Mouse (Mus musculus) neural tube, embryonic 12.5 days (tissue): ENCODE data around the gene Echdc3. TPM values are rescaled to one million over a fixed set of nuclear protein-coding genes. Genes with fewer than 3 reads are reported as not detected.
A peak's percentile ranks its signal among the peaks of the same experiment; 100 is the strongest.

Experiments
- ATAC-seq: fragments of 200-750 bp; cut with Nextera tagmentation; 2 replicates; pipeline ENCODE4 v1.8.0; 2017; ENCODE audit warnings: low read depth, mild to moderate bottlenecking, moderate TSS enrichment, moderate library complexity; ENCODE audit not compliant: low FRiP score
- H3K27ac ChIP-seq: fragments of 300-500 bp; sonication (generic); 2 replicates; pipeline ENCODE4 v1.5.1; 2016
- H3K27me3 ChIP-seq: fragments of 300-500 bp; sonication (generic); replicated peaks from 2 replicates; pipeline ENCODE4 v1.6.1; 2016; ENCODE audit warnings: mild to moderate bottlenecking
- H3K36me3 ChIP-seq: fragments of 300-500 bp; sonication (generic); 2 replicates; pipeline ENCODE4 v1.6.1; 2016; ENCODE audit warnings: mild to moderate bottlenecking
- H3K4me1 ChIP-seq: fragments of 300-500 bp; sonication (generic); 2 replicates; pipeline ENCODE4 v1.6.1; 2016
- H3K4me2 ChIP-seq: fragments of 300-500 bp; sonication (generic); replicated peaks from 2 replicates; pipeline ENCODE4 v1.6.1; 2016; ENCODE audit warnings: mild to moderate bottlenecking
- H3K4me3 ChIP-seq: fragments of 300-500 bp; sonication (generic); 2 replicates; pipeline ENCODE4 v1.5.1; 2016
- H3K9ac ChIP-seq: fragments of 300-500 bp; sonication (generic); 2 replicates; pipeline ENCODE4 v1.6.1; 2016; ENCODE audit warnings: mild to moderate bottlenecking
- H3K9me3 ChIP-seq: fragments of 300-500 bp; sonication (generic); 2 replicates; pipeline ENCODE4 v1.6.1; 2016; ENCODE audit warnings: mild to moderate bottlenecking
- WGBS: fragments of 180-500 bp; shearing (Covaris S2); methylation state at CpG from one replicate; pipeline ENCODE4 v1.1.7; 2016; 5-methylcytosine and 5-hydroxymethylcytosine counted together
- polyA plus RNA-seq: library from polyadenylated mRNA; unstranded; fragments of >200 nt; fragmentation: Nextera tagmentation; extraction: Ambion mirVana; gene quantifications from 2 replicates; pipeline ENCODE4 v1.2.1, GENCODE M21; 2016

Echdc3 gene
- polyA plus RNA-seq, 1 experiment from 2014 or later, result 1.5 TPM

DNA sequence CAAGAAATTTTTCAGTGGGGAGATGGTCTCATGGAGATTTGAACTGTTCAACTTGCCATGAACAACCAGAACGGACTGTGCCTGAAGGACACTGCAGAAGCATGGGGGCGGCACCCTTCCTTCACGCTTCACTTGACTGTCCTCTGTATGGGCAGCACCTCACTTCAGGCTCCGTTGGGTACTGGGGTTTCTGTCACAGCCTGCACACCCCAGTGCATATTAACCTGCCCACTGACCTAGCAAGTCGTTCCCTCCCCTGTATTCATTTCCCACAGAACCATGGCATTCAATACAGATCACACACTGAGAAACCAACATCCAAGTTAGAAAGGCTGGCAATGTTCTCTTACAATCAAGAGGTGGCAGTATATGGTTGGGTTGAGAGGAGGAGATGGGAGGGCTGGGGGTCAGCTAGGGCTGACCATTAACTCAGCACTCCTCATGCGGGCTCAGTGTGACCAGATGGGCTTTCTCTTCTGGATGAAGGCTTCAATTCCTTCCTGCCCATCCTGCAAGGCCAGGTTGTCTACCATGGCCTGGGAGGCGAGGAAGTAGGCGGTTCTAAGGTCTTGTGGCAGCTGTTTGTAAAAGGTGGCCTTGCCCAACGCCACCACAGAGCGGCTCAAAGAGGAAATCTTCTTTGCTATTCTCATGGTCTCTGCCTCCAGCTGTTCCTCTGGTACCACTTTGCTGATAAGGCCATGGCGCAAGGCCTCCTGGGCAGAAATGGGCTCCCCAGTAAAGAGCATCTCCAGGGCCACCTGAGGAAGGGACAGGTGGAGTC lies 23.8 kb downstream of the Echdc3 start:
- H3K36me3 ChIP-seq, result no peaks in the 10 kb centered on the region
- WGBS, result 84% methylated on average over 11 of the region's 11 CpGs
- peaks cover 6% of the 10 kb centered on the region; the same call in 1 of the 2 replicates for H3K4me1 ChIP-seq
- ATAC-seq, result no peak
- no peak overlapping the region for H3K4me3 ChIP-seq
- no peak overlapping the region for H3K9ac ChIP-seq
- H3K4me2 ChIP-seq, result no peak overlapping the region
- H3K27ac ChIP-seq, result no peak overlapping the region
- H3K9me3 ChIP-seq, result 0 out of 2 replicates have a peak, but pooled peaks cover 6% of the 10 kb centered on the region
- no peaks in the 10 kb centered on the region for H3K27me3 ChIP-seq

DNA sequence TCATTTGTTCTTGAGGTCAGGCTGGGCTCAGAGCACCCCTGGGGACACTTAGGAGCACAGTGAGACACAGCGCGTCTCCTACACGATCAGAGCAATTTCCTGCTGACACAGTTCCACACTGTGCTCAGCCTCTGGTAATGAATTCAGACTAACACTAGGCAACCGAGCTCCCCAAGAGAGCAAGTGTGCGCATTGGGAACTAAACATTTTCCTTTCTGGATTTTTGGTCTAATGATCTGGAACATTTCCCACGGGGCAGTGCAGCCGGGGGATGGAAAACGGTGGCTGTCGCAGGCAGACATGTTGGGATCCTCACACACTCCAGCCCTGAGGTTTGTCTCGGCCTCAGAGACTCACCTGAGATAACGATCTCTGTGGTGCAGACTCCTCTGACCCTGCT lies 25.4 kb downstream of the Echdc3 start:
- Histone ChIP-seq H3K9me3 (0 out of 2 replicates have a peak, but pooled peaks cover 13% of the 10 kb centered on the region), H3K9ac (no peak overlapping the region), H3K4me1 (peaks cover 6% of the 10 kb centered on the region; the same call in 1 of the 2 replicates), H3K4me2 (no peak overlapping the region), H3K27ac (no peak overlapping the region), H3K4me3 (no peak overlapping the region), H3K36me3 (no peaks in the 10 kb centered on the region), H3K27me3 (no peaks in the 10 kb centered on the region)
- peak; percentile 58 for ATAC-seq
- WGBS, result 58% methylated on average over 11 of the region's 11 CpGs

DNA sequence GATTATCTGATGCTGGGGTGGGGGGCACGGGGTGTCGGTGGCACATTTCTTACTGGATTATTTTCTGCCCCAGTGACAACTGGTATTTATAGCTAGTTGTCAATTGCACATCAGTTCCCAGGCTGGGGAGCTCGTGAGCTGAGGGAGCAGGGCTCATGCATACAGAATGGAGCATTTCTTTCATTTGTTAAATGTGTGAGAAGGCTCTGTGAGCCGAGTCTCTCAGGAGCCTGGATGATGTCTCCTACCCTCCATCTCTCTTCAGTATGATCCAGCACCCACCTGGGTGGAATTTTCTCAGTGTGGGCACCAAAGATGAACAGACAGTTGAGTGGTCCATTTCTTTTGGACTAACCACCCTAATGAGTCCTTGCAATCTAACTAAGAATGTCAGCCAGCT lies 25.9 kb downstream of the Echdc3 start:
- H3K4me1 ChIP-seq, result peaks cover 6% of the 10 kb centered on the region; the same call in 1 of the 2 replicates
- H3K9ac ChIP-seq, result no peak overlapping the region
- H3K36me3 ChIP-seq, result no peaks in the 10 kb centered on the region
- H3K9me3 ChIP-seq, result 0 out of 2 replicates have a peak, but pooled peaks cover 13% of the 10 kb centered on the region
- WGBS, result 43% methylated on average over 4 of the region's 4 CpGs
- H3K4me2 ChIP-seq, result no peak overlapping the region
- ATAC-seq, result no peak
- H3K27me3 ChIP-seq, result no peaks in the 10 kb centered on the region
- H3K27ac ChIP-seq, result no peak overlapping the region
- H3K4me3 ChIP-seq, result no peak overlapping the region

- H3K9ac ChIP-seq, result no peak overlapping the region
- H3K27ac ChIP-seq, result no peak overlapping the region
- no peaks in the 10 kb centered on the region for H3K4me1 ChIP-seq
- no peak overlapping the region for H3K4me3 ChIP-seq
- H3K27me3 ChIP-seq, result no peaks in the 10 kb centered on the region
- no peak for ATAC-seq
- H3K4me2 ChIP-seq, result no peak overlapping the region
- no peaks in the 10 kb centered on the region for H3K36me3 ChIP-seq
- 0 out of 2 replicates have a peak, but pooled peaks cover 12% of the 10 kb centered on the region for H3K9me3 ChIP-seq
- WGBS, result 96% methylated on average over 1 of the region's 1 CpGs
Measured at GRCm38 (mm10) chr2:6179749-6180117, 33.1 kb downstream of the Echdc3 start.

- Histone ChIP-seq H3K4me3 (no peak overlapping the region), H3K4me1 (no peaks in the 10 kb centered on the region), H3K4me2 (no peak overlapping the region), H3K36me3 (no peaks in the 10 kb centered on the region), H3K9ac (no peak overlapping the region), H3K27me3 (no peaks in the 10 kb centered on the region), H3K9me3 (0 out of 2 replicates have a peak, but pooled peaks cover 7% of the 10 kb centered on the region), H3K27ac (no peak overlapping the region)
- ATAC-seq, result peak; percentile 76
- 65% methylated on average over 16 of the region's 16 CpGs for WGBS
Measured at GRCm38 (mm10) chr2:6178901-6179748, 33.7 kb downstream of the Echdc3 start.

DNA sequence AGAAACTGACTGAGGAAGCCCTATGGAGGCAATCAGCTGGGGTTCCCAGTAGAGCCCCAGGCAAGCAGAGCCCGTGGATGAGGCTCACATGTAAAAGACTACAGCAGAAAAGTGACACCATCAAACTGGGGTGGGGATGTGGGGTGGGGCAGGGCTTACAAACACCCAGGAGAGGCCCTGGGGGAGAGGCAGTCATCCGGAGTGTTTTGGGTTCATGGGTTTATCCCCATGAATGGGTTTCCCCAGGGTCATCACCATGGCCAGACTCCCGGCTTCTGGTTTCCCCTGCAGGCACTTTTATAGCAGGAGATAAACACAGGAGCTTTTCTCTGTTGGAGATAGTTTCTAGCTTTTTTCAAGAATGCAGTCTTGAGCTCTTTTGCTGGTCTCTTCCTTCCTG lies 39.8 kb downstream of the Echdc3 start:
- no peak overlapping the region for H3K27ac ChIP-seq
- no peak for ATAC-seq
- 49% methylated on average over 3 of the region's 3 CpGs for WGBS
- H3K27me3 ChIP-seq, result no peaks in the 10 kb centered on the region
- no peak overlapping the region for H3K4me2 ChIP-seq
- H3K9ac ChIP-seq, result no peak overlapping the region
- H3K4me3 ChIP-seq, result no peak overlapping the region
- no peaks in the 10 kb centered on the region for H3K9me3 ChIP-seq
- no peaks in the 10 kb centered on the region for H3K4me1 ChIP-seq
- H3K36me3 ChIP-seq, result no peaks in the 10 kb centered on the region

- ATAC-seq, result no peak
- 85% methylated on average over 2 of the region's 2 CpGs for WGBS
- H3K4me3 ChIP-seq, result no peak overlapping the region
Measured at GRCm38 (mm10) chr2:6168560-6168959, 44.3 kb downstream of the Echdc3 start.

GRCm38 (mm10) chr2:6167843-6168558 lies 44.8 kb downstream of the Echdc3 start:
- no peak overlapping the region for H3K4me3 ChIP-seq
- H3K4me2 ChIP-seq, result no peak overlapping the region
- H3K9ac ChIP-seq, result no peak overlapping the region
- WGBS, result 29% methylated on average over 5 of the region's 5 CpGs
- no peak overlapping the region for H3K27ac ChIP-seq
- H3K9me3 ChIP-seq, result no peaks in the 10 kb centered on the region
- no peaks in the 10 kb centered on the region for H3K4me1 ChIP-seq
- no peaks in the 10 kb centered on the region for H3K27me3 ChIP-seq
- no peaks in the 10 kb centered on the region for H3K36me3 ChIP-seq
- peak; percentile 53; the same call in 1 of the 2 replicates for ATAC-seq

More at GRCm38 (mm10) chr2:6168560-6168959, 44.3 kb downstream of the Echdc3 start:
- H3K9me3 ChIP-seq, result no peaks in the 10 kb centered on the region
- H3K9ac ChIP-seq, result no peak overlapping the region
- no peaks in the 10 kb centered on the region for H3K27me3 ChIP-seq
- H3K4me1 ChIP-seq, result no peaks in the 10 kb centered on the region
- H3K4me2 ChIP-seq, result no peak overlapping the region
- H3K36me3 ChIP-seq, result no peaks in the 10 kb centered on the region
- H3K27ac ChIP-seq, result no peak overlapping the region

DNA sequence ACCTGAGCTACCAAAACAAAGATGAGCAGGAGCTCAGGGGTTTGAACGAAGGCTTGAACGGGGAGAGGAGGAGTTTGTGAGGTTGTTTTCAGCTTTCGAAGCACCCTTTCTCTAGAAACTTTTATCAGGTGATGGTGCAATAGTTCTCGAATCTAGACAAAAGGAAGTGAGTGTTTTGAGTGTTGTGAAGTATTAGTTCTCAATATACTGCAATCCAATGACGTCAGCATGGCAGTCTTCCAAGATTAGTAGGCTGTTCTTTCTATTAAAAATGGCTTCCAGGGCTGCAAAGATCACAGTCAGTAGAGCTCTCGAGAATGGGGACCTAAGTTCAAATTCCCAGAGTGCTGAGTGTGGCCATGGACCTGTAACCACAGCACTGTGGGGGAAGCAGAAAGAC lies 47.1 kb downstream of the Echdc3 start:
- no peaks in the 10 kb centered on the region for H3K9me3 ChIP-seq
- H3K36me3 ChIP-seq, result no peaks in the 10 kb centered on the region
- H3K4me1 ChIP-seq, result no peaks in the 10 kb centered on the region
- H3K9ac ChIP-seq, result no peak overlapping the region
- WGBS, result 78% methylated on average over 6 of the region's 6 CpGs
- no peaks in the 10 kb centered on the region for H3K27me3 ChIP-seq
- no peak overlapping the region for H3K4me2 ChIP-seq
- no peak overlapping the region for H3K4me3 ChIP-seq
- no peak for ATAC-seq
- H3K27ac ChIP-seq, result no peak overlapping the region

DNA sequence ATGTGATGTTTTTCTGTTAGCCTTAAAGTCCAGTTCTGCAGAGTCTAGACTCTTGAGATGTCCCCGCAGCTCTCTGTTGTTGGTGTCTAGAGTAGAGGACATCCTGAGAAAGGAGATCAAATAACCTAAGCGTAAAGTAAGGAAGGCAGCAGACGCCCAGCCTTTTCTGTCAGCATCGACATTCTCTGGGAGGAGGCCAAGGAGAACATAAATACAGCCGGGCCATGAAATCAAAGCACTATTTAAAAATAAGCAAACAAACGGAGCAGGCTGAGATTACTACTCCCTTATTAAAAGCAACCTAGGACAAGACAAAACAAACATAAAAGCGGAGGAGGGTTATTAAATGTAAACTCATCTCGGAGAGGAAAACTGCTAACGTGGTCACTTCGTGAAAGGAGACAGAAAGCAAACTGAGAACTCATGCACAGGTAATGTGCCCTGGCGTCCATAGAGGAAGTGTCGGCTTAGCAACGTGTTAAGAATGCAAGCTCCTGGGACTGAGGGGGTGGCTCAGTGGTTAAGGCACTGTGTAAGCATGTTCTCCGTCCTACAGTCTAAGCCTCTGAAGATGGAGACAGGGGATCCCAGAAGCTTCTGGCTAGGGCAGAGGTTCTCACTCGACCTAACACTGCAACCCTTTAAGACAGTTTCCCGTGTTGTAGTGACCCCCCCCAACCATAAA lies 48.1 kb downstream of the Echdc3 start:
- WGBS, result 70% methylated on average over 16 of the region's 16 CpGs
- Histone ChIP-seq H3K36me3 (no peaks in the 10 kb centered on the region), H3K9me3 (no peaks in the 10 kb centered on the region), H3K4me3 (no peak overlapping the region), H3K9ac (no peak overlapping the region), H3K4me2 (no peak overlapping the region), H3K4me1 (peaks cover 4% of the 10 kb centered on the region; the same call in 1 of the 2 replicates), H3K27ac (no peak overlapping the region), H3K27me3 (no peaks in the 10 kb centered on the region)
- ATAC-seq, result no peak

- ATAC-seq, result no peak
- Histone ChIP-seq H3K4me3 (no peak overlapping the region), H3K27me3 (no peaks in the 10 kb centered on the region), H3K36me3 (no peaks in the 10 kb centered on the region), H3K9ac (no peak overlapping the region), H3K27ac (no peak overlapping the region), H3K4me1 (peaks cover 4% of the 10 kb centered on the region; the same call in 1 of the 2 replicates), H3K4me2 (no peak overlapping the region), H3K9me3 (no peaks in the 10 kb centered on the region)
- WGBS, result 58% methylated on average over 6 of the region's 6 CpGs
Measured at GRCm38 (mm10) chr2:6162366-6163040, 50.3 kb downstream of the Echdc3 start.
